Mouse (Mus musculus): Measurements from ENCODE around the gene H2al2a. TPM values are rescaled to one million over a fixed set of nuclear protein-coding genes. Genes with fewer than 3 reads are reported as not detected.
"Not testable (repeated sequence)": the region's sequence is repeated elsewhere in the genome, so short reads cannot be mapped to it uniquely, and the experiment has no call there.

Gene H2al2a
- total RNA-seq, 1 experiment from 2014 or later = not detected

DNA sequence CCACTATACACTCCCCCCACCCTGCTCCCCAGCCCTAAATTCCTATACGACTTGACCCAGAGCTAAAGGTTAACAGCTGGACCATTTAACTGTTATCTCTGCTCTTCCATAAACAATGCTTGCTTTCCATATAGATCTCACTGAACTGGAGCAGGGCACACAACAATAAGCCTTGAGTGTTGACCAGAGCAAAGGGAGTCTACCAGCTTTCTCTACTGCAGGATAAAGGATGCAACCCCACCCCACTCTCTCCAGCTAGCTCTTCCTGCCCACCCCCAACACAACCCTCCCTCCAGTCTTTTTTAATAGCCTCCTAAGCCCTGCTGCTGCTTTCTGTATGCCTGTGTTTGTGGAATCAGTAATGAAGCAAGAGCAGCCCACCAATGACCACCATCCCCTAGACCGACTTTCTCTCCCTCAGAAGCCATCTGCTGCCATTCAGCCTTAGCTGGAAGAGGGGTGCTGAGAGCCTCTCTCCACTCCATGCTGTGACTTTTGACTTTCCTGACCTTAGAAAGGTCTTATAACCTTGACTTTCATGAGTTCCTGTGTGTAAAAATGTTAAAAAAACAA is 22.8 kb downstream of the H2al2a start:
- no peak for DNase-seq

DNA sequence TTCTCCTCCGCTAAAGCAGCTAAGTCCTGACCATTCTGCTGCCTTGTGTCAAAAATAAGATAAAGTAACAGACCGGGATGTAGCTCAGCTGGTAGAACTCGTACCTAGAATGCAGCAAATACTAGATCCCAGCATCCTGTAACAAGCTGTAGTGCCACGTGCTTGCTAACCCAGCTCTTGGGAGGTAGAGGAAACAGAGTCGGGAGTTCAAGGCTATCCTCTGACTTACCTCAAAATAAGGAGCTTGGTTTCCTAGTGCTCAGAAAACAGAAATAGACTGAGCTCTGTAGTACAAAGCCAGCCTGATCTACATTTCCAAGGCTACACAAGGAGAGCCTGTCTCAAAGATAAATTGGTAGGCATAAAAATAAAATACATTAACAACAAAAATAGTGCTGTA is 23.5 kb downstream of the H2al2a start:
- no peak for DNase-seq

DNA sequence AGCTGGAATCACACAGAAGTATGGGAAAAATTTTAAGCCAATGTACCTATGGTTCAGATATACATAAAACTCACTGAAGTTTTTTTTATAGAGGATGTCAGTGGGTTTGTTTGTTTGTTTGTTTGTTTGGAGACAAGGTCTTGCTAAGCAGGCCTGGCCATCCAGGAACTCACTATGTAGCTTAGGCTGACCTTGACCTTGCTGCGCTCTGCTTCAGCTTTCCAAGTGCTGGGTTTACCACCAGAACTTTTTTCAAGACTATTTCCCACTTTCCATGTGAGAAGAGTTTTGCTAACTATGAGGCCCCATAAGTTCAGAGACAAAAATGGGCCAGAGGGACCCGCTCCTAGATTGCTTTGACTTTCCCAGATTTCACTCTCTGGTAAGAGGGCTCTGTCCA is 23.9 kb downstream of the H2al2a start:
- no peak for DNase-seq

DNA sequence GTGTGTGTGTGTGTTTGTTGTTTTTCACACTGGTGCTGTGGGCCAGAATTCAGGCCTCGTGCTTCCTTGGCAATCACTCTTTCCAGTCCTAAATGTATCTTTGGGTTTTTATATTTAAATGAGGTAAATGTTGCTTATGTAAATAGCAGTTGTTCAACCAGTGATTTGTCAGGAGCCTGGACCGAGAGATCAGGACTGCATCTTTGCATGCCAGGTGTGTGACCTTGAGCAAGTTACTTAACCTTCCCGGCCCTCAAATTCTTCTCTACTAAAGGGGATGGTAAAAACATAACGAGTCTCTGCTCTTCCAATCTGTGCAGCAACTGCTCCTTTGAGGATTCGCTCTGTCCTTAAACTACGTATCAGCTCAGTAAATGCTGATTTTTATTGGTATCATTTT is 25.4 kb downstream of the H2al2a start:
- DNase-seq = no peak

DNA sequence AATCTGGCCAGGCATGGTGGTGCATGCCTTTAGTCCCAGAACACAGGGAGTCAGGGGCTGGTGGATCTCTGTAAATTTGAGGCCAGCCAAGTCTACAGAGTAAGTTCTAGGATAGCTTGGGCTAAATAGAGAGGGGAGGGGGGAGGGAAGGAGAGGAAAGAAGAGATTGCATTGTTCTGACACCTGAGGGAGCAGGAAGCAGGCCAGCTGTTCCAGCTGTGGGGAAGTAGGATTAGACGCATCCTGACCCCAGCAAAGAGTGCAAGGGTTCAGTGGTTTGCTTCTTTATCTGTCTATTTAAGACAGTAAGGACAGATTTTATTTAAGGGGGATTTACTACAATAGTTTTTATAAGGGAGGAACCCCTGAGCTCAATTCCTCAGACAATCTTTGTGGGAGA is 26.1 kb downstream of the H2al2a start:
- no peak for DNase-seq

DNA sequence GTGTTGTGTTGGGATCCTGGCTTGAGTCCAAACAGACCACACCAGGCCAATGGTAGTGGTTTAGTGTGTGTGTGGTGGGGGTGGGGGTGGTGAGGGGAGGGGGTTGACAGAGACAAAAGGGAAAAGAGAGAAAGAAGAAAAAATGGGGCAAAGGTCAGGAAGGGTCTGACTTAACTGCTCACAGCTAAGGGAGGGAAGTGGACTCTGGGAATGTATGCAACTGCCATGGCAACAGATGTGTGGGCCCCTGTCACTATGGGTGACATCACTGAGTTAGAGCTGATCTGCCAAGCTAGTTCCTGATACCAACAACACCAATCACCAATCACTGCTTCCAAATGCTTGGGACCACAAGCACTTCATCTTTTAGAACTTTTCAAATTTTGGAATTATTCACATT is 26.6 kb downstream of the H2al2a start:
- no peak for DNase-seq

DNA sequence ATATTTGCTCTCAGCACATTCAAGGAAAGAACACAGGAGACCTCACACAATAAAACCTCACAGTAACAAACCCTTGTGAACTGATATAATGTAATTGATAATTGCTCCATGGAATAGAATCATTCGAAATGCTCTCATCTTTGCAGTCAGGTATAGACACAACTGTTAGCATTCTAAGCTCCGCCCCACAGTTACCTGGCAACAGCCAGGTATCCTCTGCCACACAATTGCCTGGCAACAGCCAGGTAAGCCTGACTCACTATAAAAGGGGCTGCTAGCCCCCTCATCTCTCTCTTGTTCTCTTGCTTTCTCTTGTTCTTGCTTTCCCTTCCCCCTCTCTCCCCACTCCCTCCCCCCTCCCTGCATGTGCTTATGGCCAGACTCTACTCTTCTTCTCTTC is 28.2 kb downstream of the H2al2a start:
- DNase-seq = no peak

DNA sequence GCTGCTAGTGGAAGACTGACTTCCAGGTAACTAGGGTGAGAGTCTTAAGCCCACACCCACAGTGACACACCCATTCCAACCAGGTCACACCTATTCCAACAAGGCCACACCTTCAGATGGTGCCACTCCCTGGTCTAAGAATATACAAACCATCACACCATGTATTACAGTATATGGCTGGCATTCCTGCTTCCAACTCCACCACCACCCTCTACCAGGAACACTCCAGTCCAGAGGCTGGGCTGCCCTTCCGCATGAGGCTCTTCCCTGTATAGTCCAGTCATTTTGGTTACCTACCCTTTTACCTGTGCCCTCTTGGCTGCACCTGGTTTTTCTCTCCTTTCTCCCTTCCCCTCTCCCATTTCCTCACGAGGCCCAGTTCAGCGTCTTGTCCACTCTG is 28.7 kb downstream of the H2al2a start:
- not testable (repeated sequence) for DNase-seq

DNA sequence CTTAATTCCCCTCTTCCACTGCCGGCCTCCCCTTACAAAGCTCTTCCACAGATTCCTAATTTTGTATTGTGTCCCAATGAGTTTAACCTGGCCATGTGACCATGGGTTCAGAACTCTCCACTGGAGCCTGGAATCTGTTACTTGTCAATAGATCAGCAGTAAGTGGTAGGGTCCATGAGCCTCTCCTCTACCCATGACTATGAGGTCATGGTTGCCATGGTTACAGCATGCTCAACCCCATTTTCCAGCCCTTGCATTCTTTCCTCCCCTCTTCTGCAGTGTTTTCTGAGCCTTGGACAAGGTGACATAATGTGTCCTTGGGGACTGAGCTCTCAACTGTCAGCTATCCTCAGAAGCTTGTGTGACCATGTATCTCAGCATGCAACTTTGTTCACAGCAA is 37.3 kb downstream of the H2al2a start:
- no peak for DNase-seq

DNA sequence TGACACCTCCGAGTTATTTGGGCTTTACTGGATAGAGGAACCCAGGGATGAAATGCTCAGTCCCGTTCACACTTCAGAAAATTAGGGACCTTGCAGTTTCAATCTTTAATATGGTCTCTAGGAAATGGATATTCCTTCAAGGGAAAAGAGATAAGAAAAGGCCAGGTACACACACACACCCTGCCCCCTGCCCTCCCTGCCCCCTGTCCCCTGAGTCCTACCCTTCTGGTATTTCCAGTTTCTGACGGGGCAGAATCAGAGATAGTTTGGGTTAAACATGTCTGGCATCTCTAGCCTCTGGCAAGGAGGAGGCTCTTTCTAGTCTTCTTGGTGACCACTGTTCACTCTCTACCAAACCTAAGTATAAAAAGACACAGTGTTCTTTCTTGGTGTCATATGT is 49.9 kb downstream of the H2al2a start:
- no peak for DNase-seq

Other genes with a start within 250 kb of the H2al2a start
- 1.7 and 1.8 TPM in 2 replicates for gene A930004D18Rik, start 40.8 kb upstream of the H2al2a start, total RNA-seq (2021)
- gene Skida1, start 52.1 kb upstream of the H2al2a start, total RNA-seq (2021) = 4.5 and 4.8 TPM in 2 replicates
- 39.1 and 56.4 TPM in 2 replicates for gene Mllt10, start 58.3 kb upstream of the H2al2a start, total RNA-seq (2021)

All from adrenal gland, postnatal 14 days (tissue).